Mouse (Mus musculus): ENCODE results near the gene Hist1h2bq.
"Not testable (repeated sequence)": the region's sequence is repeated elsewhere in the genome, so short reads cannot be mapped to it uniquely, and the experiment has no call there.

Hist1h2bq gene

GRCm38 (mm10) chr13:21810073-21810472, at the start of gene Hist1h2bq, which contains the start of gene Hist1h2ao:
Hist1h2bq (minus strand) TSS chr13:21810197.
Hist1h2ao (plus strand) TSS chr13:21810465.
- DNase-seq, result not testable (repeated sequence)

- peak; percentile 40 for DNase-seq
These were observed 45.7 kb upstream of the Hist1h2bq start for GRCm38 (mm10) chr13:21855698-21856162.

GRCm38 (mm10) chr13:21855146-21855545, 45.1 kb upstream of the Hist1h2bq start:
- peak; percentile 51 for DNase-seq

- DNase-seq, result peak; percentile 27
These were observed 42.4 kb upstream of the Hist1h2bq start for GRCm38 (mm10) chr13:21852215-21852945.

- DNase-seq, result not testable (repeated sequence)
These were observed 40.7 kb upstream of the Hist1h2bq start for GRCm38 (mm10) chr13:21850696-21851095.

- DNase-seq, result no peak
These were observed 37.9 kb upstream of the Hist1h2bq start for GRCm38 (mm10) chr13:21847883-21848282.

- DNase-seq, result not testable (repeated sequence)
These were observed 36.4 kb upstream of the Hist1h2bq start for GRCm38 (mm10) chr13:21846356-21846755.

GRCm38 (mm10) chr13:21840508-21840907, 30.5 kb upstream of the Hist1h2bq start:
- DNase-seq, result not testable (repeated sequence)

- not testable (repeated sequence) for DNase-seq
These were observed 23.5 kb upstream of the Hist1h2bq start, which contains the start of the genes Hist1h2ap and Hist1h2br for GRCm38 (mm10) chr13:21833461-21833860. Hist1h2ap (minus strand) TSS chr13:21833507. Hist1h2br (plus strand) TSS chr13:21833743.

- not testable (repeated sequence) for DNase-seq
These were observed 21.7 kb upstream of the Hist1h2bq start, which contains the start of gene Hist1h4n for GRCm38 (mm10) chr13:21831418-21832394. Hist1h4n (minus strand) TSS chr13:21832196.

- DNase-seq, result no peak
These were observed 20.3 kb upstream of the Hist1h2bq start for GRCm38 (mm10) chr13:21830344-21830743.

- DNase-seq, result no peak
These were observed 18.5 kb upstream of the Hist1h2bq start for GRCm38 (mm10) chr13:21828511-21828910.

- DNase-seq, result not testable (repeated sequence)
These were observed 10.3 kb upstream of the Hist1h2bq start for GRCm38 (mm10) chr13:21820082-21820890.

GRCm38 (mm10) chr13:21812092-21812491, 2.1 kb upstream of the Hist1h2bq start:
- not testable (repeated sequence) for DNase-seq

GRCm38 (mm10) chr13:21811539-21811938, 1.5 kb upstream of the Hist1h2bq start, which contains the start of gene Hist1h4m:
Hist1h4m (plus strand) TSS chr13:21811746.
- peak; percentile 26 for DNase-seq

GRCm38 (mm10) chr13:21811074-21811473, 1.1 kb upstream of the Hist1h2bq start:
- not testable (repeated sequence) for DNase-seq

GRCm38 (mm10) chr13:21803058-21803457, 6.9 kb downstream of the Hist1h2bq start:
- DNase-seq, result not testable (repeated sequence)

GRCm38 (mm10) chr13:21797163-21797562, 12.8 kb downstream of the Hist1h2bq start:
- not testable (repeated sequence) for DNase-seq

GRCm38 (mm10) chr13:21795584-21795983, 14.4 kb downstream of the Hist1h2bq start:
- no peak for DNase-seq

GRCm38 (mm10) chr13:21790601-21791283, 19.3 kb downstream of the Hist1h2bq start:
- DNase-seq, result no peak

- no peak for DNase-seq
These were observed 20.1 kb downstream of the Hist1h2bq start for GRCm38 (mm10) chr13:21789925-21790324.

Measured in kidney, adult 9 months (tissue).